Mouse (Mus musculus) hindbrain, embryonic 13.5 days (tissue): ENCODE results near the gene Tfec. TPM values are rescaled to one million over a fixed set of nuclear protein-coding genes. Genes with fewer than 3 reads are reported as not detected.

ENCODE experiments used
- ATAC-seq: fragments of 200-750 bp; cut with Nextera tagmentation; 2 replicates; pipeline ENCODE4 v1.8.0; 2017; ENCODE audit warnings: moderate TSS enrichment; ENCODE audit not compliant: low FRiP score
- H3K27ac ChIP-seq: fragments of 300-500 bp; sonication (generic); 2 replicates; pipeline ENCODE4 v1.5.1; 2015; ENCODE audit warnings: inconsistent platforms, mild to moderate bottlenecking, moderate library complexity
- H3K27me3 ChIP-seq: fragments of 300-500 bp; sonication (generic); 2 replicates; pipeline ENCODE4 v1.6.1; 2015; ENCODE audit warnings: mild to moderate bottlenecking, inconsistent platforms
- H3K36me3 ChIP-seq: fragments of 300-500 bp; sonication (generic); 2 replicates; pipeline ENCODE4 v1.6.1; 2015; ENCODE audit warnings: mild to moderate bottlenecking, inconsistent platforms
- H3K4me1 ChIP-seq: fragments of 300-500 bp; sonication (generic); replicated peaks from 2 replicates; pipeline ENCODE4 v1.6.1; 2015; ENCODE audit warnings: inconsistent platforms
- H3K4me2 ChIP-seq: fragments of 300-500 bp; sonication (generic); 2 replicates; pipeline ENCODE4 v1.6.1; 2015; ENCODE audit warnings: inconsistent platforms, mild to moderate bottlenecking, moderate library complexity
- H3K4me3 ChIP-seq: fragments of 300-500 bp; sonication (generic); 2 replicates; pipeline ENCODE4 v1.5.1; 2015; ENCODE audit warnings: mild to moderate bottlenecking, inconsistent platforms
- H3K9ac ChIP-seq: fragments of 300-500 bp; sonication (generic); 2 replicates; pipeline ENCODE4 v1.6.1; 2015; ENCODE audit warnings: mild to moderate bottlenecking, inconsistent platforms
- H3K9me3 ChIP-seq: fragments of 300-500 bp; sonication (generic); 2 replicates; pipeline ENCODE4 v1.6.1; 2016; ENCODE audit warnings: inconsistent platforms
- WGBS: fragments of 180-500 bp; shearing (Covaris S2); methylation state at CpG from one replicate; pipeline ENCODE4 v1.1.7; 2015; 5-methylcytosine and 5-hydroxymethylcytosine counted together
- polyA plus RNA-seq: library from polyadenylated mRNA; unstranded; fragments of >200 nt; fragmentation: Nextera tagmentation; extraction: Ambion mirVana; gene quantifications from 2 replicates; pipeline ENCODE4 v1.2.1, GENCODE M21; 2015

Gene Tfec
- 0.34 and 0.58 TPM in 2 replicates for polyA plus RNA-seq

- ATAC-seq, result no peak
- Histone ChIP-seq H3K9ac (no peak within 1 kb of the TSS), H3K4me3 (no peak within 1 kb of the TSS), H3K4me2 (no peak within 1 kb of the TSS), H3K4me1 (no peaks in the 10 kb centered on the region), H3K27me3 (no peaks in the 10 kb centered on the region), H3K9me3 (no peaks in the 10 kb centered on the region), H3K27ac (no peak within 1 kb of the TSS), H3K36me3 (no peaks in the 10 kb centered on the region)
- 85% methylated on average over 7 of the region's 7 CpGs for WGBS
Measured at GRCm38 (mm10) chr6:16898251-16898862, at the start of gene Tfec. Gene Tfec, minus strand, starts transcription at chr6:16898441.

- ATAC-seq, result no peak
- no peaks in the 10 kb centered on the region for H3K4me1 ChIP-seq
- no peaks in the 10 kb centered on the region for H3K9me3 ChIP-seq
- H3K27me3 ChIP-seq, result no peaks in the 10 kb centered on the region
- no peaks in the 10 kb centered on the region for H3K36me3 ChIP-seq
- H3K9ac ChIP-seq, result no peak overlapping the region
- no peak overlapping the region for H3K4me3 ChIP-seq
- H3K4me2 ChIP-seq, result no peak overlapping the region
- WGBS, result 81% methylated on average over 3 of the region's 3 CpGs
- no peak overlapping the region for H3K27ac ChIP-seq
Measured at GRCm38 (mm10) chr6:16947837-16948236, 49.6 kb upstream of the Tfec start.

- H3K4me3 ChIP-seq, result no peak overlapping the region
- 91% methylated on average over 3 of the region's 3 CpGs for WGBS
- H3K4me2 ChIP-seq, result no peak overlapping the region
- no peak overlapping the region for H3K9ac ChIP-seq
- H3K4me1 ChIP-seq, result no peaks in the 10 kb centered on the region
- H3K27me3 ChIP-seq, result no peaks in the 10 kb centered on the region
- no peaks in the 10 kb centered on the region for H3K9me3 ChIP-seq
- no peaks in the 10 kb centered on the region for H3K36me3 ChIP-seq
- H3K27ac ChIP-seq, result no peak overlapping the region
- no peak for ATAC-seq
Measured at GRCm38 (mm10) chr6:16943513-16943912, 45.3 kb upstream of the Tfec start.

GRCm38 (mm10) chr6:16942433-16942832 is 44.2 kb upstream of the Tfec start:
- H3K9me3 ChIP-seq, result no peaks in the 10 kb centered on the region
- ATAC-seq, result no peak
- no peak overlapping the region for H3K27ac ChIP-seq
- H3K4me3 ChIP-seq, result no peak overlapping the region
- no peak overlapping the region for H3K9ac ChIP-seq
- no peaks in the 10 kb centered on the region for H3K4me1 ChIP-seq
- no peaks in the 10 kb centered on the region for H3K27me3 ChIP-seq
- no peak overlapping the region for H3K4me2 ChIP-seq
- WGBS, result 57% methylated on average over 4 of the region's 4 CpGs
- H3K36me3 ChIP-seq, result no peaks in the 10 kb centered on the region

GRCm38 (mm10) chr6:16931059-16931458 is 32.8 kb upstream of the Tfec start:
- H3K9me3 ChIP-seq, result no peaks in the 10 kb centered on the region
- H3K36me3 ChIP-seq, result no peaks in the 10 kb centered on the region
- H3K27ac ChIP-seq, result no peak overlapping the region
- H3K9ac ChIP-seq, result no peak overlapping the region
- WGBS, result 87% methylated on average over 6 of the region's 6 CpGs
- no peak for ATAC-seq
- H3K4me2 ChIP-seq, result no peak overlapping the region
- H3K27me3 ChIP-seq, result no peaks in the 10 kb centered on the region
- no peak overlapping the region for H3K4me3 ChIP-seq
- H3K4me1 ChIP-seq, result no peaks in the 10 kb centered on the region

GRCm38 (mm10) chr6:16920111-16920656 is 21.9 kb upstream of the Tfec start:
- Histone ChIP-seq H3K9ac (no peak overlapping the region), H3K4me1 (no peaks in the 10 kb centered on the region), H3K4me3 (no peak overlapping the region), H3K27me3 (no peaks in the 10 kb centered on the region), H3K27ac (no peak overlapping the region), H3K36me3 (no peaks in the 10 kb centered on the region), H3K4me2 (no peak overlapping the region), H3K9me3 (no peaks in the 10 kb centered on the region)
- ATAC-seq, result no peak
- 52% methylated on average over 2 of the region's 2 CpGs for WGBS

GRCm38 (mm10) chr6:16891819-16892218 is 6.4 kb downstream of the Tfec start:
- no peak overlapping the region for H3K9ac ChIP-seq
- no peaks in the 10 kb centered on the region for H3K36me3 ChIP-seq
- 79% methylated on average over 5 of the region's 5 CpGs for WGBS
- no peak overlapping the region for H3K4me3 ChIP-seq
- H3K9me3 ChIP-seq, result no peaks in the 10 kb centered on the region
- ATAC-seq, result no peak
- no peaks in the 10 kb centered on the region for H3K4me1 ChIP-seq
- H3K4me2 ChIP-seq, result no peak overlapping the region
- H3K27me3 ChIP-seq, result no peaks in the 10 kb centered on the region
- H3K27ac ChIP-seq, result no peak overlapping the region

GRCm38 (mm10) chr6:16883537-16884307 is 14.5 kb downstream of the Tfec start:
- no peak overlapping the region for H3K9ac ChIP-seq
- no peaks in the 10 kb centered on the region for H3K4me1 ChIP-seq
- WGBS, result 79% methylated on average over 5 of the region's 5 CpGs
- no peaks in the 10 kb centered on the region for H3K9me3 ChIP-seq
- ATAC-seq, result no peak
- no peaks in the 10 kb centered on the region for H3K27me3 ChIP-seq
- H3K27ac ChIP-seq, result no peak overlapping the region
- H3K36me3 ChIP-seq, result no peaks in the 10 kb centered on the region
- no peak overlapping the region for H3K4me2 ChIP-seq
- no peak overlapping the region for H3K4me3 ChIP-seq

GRCm38 (mm10) chr6:16874021-16874542 is 24.2 kb downstream of the Tfec start:
- 90% methylated on average over 2 of the region's 2 CpGs for WGBS
- Histone ChIP-seq H3K4me2 (no peak overlapping the region), H3K4me3 (no peak overlapping the region), H3K4me1 (no peaks in the 10 kb centered on the region), H3K27me3 (no peaks in the 10 kb centered on the region), H3K36me3 (no peaks in the 10 kb centered on the region), H3K9me3 (no peaks in the 10 kb centered on the region), H3K9ac (no peak overlapping the region), H3K27ac (no peak overlapping the region)
- ATAC-seq, result no peak

GRCm38 (mm10) chr6:16870067-16870466 is 28.2 kb downstream of the Tfec start:
- H3K4me3 ChIP-seq, result no peak overlapping the region
- no peak overlapping the region for H3K9ac ChIP-seq
- H3K9me3 ChIP-seq, result no peaks in the 10 kb centered on the region
- H3K36me3 ChIP-seq, result no peaks in the 10 kb centered on the region
- H3K27me3 ChIP-seq, result no peaks in the 10 kb centered on the region
- WGBS, result 60% methylated on average over 2 of the region's 2 CpGs
- H3K4me2 ChIP-seq, result no peak overlapping the region
- H3K4me1 ChIP-seq, result no peaks in the 10 kb centered on the region
- ATAC-seq, result no peak
- no peak overlapping the region for H3K27ac ChIP-seq

GRCm38 (mm10) chr6:16868314-16868713 is 29.9 kb downstream of the Tfec start:
- Histone ChIP-seq H3K4me2 (no peak overlapping the region), H3K27me3 (no peaks in the 10 kb centered on the region), H3K4me1 (no peaks in the 10 kb centered on the region), H3K4me3 (no peak overlapping the region), H3K27ac (no peak overlapping the region), H3K9me3 (no peaks in the 10 kb centered on the region), H3K36me3 (no peaks in the 10 kb centered on the region), H3K9ac (no peak overlapping the region)
- WGBS, result 80% methylated on average over 2 of the region's 2 CpGs
- no peak for ATAC-seq

- H3K27me3 ChIP-seq, result no peaks in the 10 kb centered on the region
- WGBS, result 96% methylated on average over 6 of the region's 6 CpGs
- no peak for ATAC-seq
- H3K9me3 ChIP-seq, result no peaks in the 10 kb centered on the region
- no peak overlapping the region for H3K27ac ChIP-seq
- H3K9ac ChIP-seq, result no peak overlapping the region
- H3K4me1 ChIP-seq, result no peaks in the 10 kb centered on the region
- H3K4me2 ChIP-seq, result no peak overlapping the region
- no peaks in the 10 kb centered on the region for H3K36me3 ChIP-seq
- H3K4me3 ChIP-seq, result no peak overlapping the region
Measured at GRCm38 (mm10) chr6:16862753-16863508, 35.3 kb downstream of the Tfec start.
